Mouse (Mus musculus): ENCODE data around the gene Usp8.

The Usp8 gene

DNA sequence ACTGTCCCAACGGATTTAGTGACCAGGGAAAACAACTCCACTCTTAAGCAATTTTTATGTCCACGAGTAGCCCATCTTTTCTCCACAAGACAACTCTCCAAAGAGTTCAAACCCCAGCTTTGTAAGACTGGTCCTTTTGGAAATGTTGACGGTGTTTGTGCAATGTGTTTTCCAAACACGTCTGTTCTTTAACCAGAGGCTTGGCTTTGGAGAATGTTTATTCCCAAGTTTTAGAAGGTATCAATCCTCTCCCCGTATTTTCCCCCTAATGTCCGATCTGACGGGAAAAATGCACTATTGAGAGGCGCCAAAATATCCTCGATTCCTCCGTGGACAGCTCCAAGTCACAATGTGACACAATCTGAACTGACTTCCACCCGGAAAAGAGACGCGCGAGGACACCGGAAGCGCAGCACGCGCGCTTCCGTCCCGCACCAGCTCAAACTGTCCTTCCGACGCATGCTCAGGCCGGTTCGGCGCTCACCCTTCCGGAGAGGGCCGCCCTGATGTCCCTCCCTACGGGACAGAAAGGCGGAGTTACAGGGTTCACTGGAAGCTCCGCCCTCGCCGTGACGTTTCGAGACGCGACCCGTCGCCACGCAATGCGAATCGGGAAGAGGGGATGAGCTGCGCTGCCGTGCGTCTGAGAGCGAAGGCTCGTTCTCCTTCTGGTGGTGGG, at the start of gene Usp8:
Gene Usp8 (plus strand): TSS at position 570 of the 679 bp plus-strand sequence.
- DNase-seq (ENCODE audit: low spot score), result peak; percentile 100

DNA sequence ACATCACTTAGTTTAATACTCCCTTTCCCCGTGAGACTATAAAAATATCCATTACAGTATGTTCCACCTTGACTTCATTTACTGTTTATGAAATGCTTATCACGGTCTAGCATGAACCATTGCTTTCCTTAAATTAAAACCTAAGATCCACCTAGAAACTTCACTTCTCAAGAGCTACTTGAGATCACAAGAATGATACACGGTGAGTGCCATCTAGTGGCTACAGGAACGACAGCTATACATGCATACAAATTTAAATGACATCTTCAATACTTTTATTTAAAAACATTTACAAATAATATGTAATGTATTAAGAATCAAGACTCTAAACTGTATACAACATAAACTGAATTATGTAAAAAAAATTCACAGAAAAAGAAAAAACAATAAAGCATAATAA, 43.6 kb upstream of the Usp8 start:
- peak; percentile 61 for DNase-seq (ENCODE audit: low spot score)

DNA sequence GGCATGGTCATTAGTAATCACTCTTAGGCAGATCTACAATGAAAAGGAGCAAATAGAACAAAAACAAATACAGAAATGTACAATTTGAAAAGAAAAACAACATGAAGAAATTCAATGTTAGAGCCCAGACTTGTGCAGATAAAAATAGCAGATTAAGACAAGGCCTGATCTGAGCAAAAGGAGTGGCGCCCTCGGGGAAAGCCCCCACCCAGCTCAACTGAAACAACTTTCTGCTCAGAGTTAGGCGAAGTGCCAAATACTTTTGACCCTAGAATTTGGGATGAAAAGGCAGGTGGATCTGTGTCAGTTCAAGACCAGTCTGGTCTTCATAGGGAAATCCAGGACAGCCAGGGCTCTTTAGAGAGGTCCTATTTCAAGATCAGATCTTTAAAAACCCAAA, 41.1 kb upstream of the Usp8 start:
- no peak for DNase-seq (ENCODE audit: low spot score)

DNA sequence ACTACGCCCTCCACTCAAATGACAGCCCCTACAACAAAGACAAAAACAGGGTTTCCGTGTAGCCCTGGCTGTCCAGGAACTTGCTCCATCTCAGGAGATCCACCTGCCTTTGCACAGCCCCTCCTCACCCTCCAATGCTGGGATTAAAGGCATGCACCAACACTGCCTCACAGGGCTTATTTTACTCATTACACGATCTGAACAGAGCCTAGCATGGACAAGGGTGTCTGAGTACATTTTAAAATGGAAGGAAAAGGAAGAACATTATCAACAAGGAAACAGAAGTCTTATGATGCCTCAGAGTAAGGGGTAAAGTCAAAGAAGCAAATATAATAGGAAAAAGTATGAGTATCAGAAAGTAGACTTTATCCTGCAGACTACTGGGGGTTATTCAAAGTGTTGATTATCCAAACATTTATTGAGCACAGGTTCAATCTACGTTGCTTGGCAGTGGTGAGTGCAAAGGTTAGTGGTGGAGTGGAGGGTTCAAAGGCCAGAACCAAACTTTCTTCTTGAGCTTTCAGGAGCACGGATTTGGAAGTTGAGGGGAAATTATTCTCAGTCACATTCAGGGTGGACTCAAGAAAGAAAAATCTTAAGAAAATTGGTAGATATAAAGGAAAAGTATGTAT, 38.4 kb upstream of the Usp8 start:
- no peak for DNase-seq (ENCODE audit: low spot score)

- peak; percentile 8 for DNase-seq (ENCODE audit: low spot score)
Measured at GRCm38 (mm10) chr2:126673317-126674242, 33.5 kb upstream of the Usp8 start.

- DNase-seq (ENCODE audit: low spot score), result peak; percentile 53
Measured at GRCm38 (mm10) chr2:126674441-126675168, 32.5 kb upstream of the Usp8 start.

DNA sequence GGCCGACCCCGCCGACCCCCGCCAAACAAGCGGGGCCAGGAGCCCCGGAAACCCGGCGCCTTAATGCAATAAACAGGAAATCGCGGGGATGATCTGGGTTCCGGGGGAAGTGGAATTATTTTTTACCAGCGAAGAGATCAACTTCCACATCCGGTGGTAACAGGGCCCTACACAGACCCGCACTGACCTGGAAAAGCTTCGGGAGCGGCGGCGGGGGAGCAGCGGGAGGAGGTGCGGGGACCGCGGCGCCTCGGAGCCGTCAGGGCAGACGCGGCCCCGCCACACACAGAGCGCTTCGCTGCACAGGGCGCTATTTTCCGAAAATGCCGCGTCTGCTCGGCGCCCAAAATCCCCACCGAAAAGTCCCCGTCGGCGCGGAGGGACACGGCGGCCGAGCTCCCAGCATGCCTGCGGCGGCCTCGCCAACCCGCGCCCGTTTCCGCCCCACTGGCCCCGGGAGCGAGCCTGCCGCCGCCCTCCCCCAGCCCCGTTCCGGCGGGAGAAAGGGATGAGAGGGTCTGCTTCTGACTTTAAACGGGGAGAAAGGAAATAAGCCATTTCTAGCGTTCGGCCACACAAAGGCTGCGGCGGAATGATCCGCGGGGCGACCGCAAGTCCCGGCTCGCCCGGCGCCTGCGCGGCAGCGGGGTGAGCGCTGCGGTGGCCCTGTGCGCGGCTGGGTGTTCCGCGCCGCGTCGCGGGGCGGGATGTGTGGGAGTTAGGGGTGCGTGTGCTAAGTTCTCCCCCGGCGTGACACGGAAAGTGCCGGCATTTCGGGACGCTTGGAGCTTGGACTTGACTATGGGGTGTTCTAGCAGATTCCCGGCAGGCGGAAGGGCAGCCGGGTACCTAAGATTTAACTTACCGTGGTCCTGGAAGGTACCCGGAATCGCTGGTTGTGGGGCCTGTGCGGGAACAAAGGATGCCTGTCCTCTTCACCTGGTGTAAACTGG, 31.7 kb upstream of the Usp8 start:
- peak; percentile 91 for DNase-seq (ENCODE audit: low spot score)

DNA sequence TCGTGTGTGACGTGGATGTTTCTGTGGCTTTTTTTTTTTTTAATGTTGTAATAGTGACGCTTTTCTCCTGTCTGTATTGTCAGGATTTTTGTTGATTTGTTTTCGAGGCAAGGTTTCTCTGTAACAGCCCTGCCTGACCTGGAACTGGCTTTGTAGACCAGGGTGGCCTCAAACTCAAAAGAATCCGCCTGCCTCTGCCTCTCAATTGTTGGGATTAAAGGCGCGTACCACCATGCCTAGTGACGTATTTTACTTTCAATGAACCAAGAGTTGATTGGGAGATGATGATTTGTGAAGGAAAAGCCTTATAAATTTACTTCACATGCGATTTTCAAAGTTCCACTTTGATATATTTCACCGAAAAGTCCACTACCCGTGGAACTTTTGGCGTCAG, 31.0 kb upstream of the Usp8 start, which contains the start of gene Gabpb1:
Gene Gabpb1 (minus strand): TSS at position 216 of the 394 bp plus-strand sequence.
- DNase-seq (ENCODE audit: low spot score), result peak; percentile 11

- no peak for DNase-seq (ENCODE audit: low spot score)
Measured at GRCm38 (mm10) chr2:126677366-126677765, 29.8 kb upstream of the Usp8 start.

- no peak for DNase-seq (ENCODE audit: low spot score)
Measured at GRCm38 (mm10) chr2:126682333-126682732, 24.8 kb upstream of the Usp8 start.

DNA sequence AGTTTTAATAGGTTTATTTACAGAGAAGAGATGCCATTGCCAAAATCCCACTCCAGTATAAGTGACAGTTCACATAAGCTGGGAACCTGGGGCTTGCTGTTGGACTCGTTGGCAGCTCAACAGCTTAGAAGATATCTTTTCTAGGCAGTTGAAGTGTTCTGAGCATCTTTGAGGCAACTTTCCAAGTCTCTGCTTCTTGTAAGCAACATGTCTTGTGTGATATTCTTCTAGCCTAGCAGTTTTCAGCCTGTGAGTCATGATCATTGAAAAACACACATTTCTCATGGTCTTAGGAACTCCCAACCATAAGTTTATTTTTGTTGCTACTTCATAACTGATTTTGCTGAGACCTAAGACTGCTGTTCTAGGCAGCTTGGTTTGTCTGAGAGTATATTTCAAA, 24.2 kb upstream of the Usp8 start:
- no peak for DNase-seq (ENCODE audit: low spot score)

GRCm38 (mm10) chr2:126691290-126691689, 15.8 kb upstream of the Usp8 start:
- DNase-seq (ENCODE audit: low spot score), result no peak

- no peak for DNase-seq (ENCODE audit: low spot score)
Measured at GRCm38 (mm10) chr2:126695285-126695684, 11.8 kb upstream of the Usp8 start.

GRCm38 (mm10) chr2:126707438-126707779, 281 bp downstream of the Usp8 start:
- no peak for DNase-seq (ENCODE audit: low spot score)

GRCm38 (mm10) chr2:126708361-126708760, 1.2 kb downstream of the Usp8 start:
- no peak for DNase-seq (ENCODE audit: low spot score)

GRCm38 (mm10) chr2:126712526-126712925, 5.4 kb downstream of the Usp8 start:
- no peak for DNase-seq (ENCODE audit: low spot score)

DNA sequence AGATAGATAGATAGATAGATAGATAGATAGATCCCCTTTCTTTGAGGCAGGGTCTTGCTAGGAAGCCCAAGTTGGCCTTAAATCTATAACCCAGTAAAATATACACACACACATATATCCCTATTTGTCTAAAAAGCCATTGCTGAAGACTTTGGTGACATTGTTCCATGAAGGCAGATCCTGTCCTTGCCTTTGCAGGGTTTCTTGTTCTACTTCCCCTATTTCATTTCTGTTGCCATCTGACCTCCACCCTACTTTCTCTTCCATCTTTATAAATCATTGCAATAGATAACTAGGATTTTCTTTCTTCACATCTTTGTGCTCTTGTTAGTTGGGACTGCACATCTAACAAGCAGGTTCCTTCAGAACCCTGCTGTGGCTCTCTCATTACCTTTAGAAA, 5.8 kb downstream of the Usp8 start:
- DNase-seq (ENCODE audit: low spot score), result no peak

DNA sequence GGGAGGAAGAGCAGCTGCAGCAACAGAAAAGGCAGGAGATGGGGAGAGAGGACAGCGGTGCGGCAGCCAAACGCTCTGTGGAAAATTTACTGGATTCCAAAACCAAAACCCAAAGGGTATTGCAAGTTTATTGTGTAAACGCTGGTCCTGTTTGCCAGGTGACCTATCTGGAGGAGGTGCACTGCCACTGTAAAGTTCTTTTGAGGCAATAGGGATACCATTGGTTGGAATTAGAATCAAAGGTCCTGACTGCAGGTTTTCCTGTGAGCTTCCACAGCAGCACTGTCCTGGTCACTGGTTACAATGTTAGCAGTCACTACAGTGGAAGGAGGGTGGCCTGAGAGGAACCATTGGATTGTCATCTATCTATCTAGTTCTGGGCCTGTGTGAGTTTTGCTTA, 22.1 kb downstream of the Usp8 start:
- no peak for DNase-seq (ENCODE audit: low spot score)

- DNase-seq (ENCODE audit: low spot score), result no peak
Measured at GRCm38 (mm10) chr2:126730502-126730901, 23.4 kb downstream of the Usp8 start.

GRCm38 (mm10) chr2:126735339-126736073, 28.4 kb downstream of the Usp8 start:
- no peak for DNase-seq (ENCODE audit: low spot score)
